Mouse (Mus musculus) lung, postnatal 0 days (tissue): Measurements from ENCODE around the gene Rnf26.

Experiments
- CTCF ChIP-seq: IDR thresholded peaks from 2 replicates; pipeline ENCODE4 v1.5.1; 2016; ENCODE audit warnings: antibody characterized with exemption, mild to moderate bottlenecking
- EP300 ChIP-seq: IDR thresholded peaks from 2 replicates; pipeline ENCODE4 v1.6.1; 2016; ENCODE audit warnings: antibody characterized with exemption, mild to moderate bottlenecking, control low read depth

- TF ChIP-seq CTCF (no peak), EP300 (no peak)
Measured at GRCm38 (mm10) chr9:44106182-44106581, 7.1 kb downstream of the Rnf26 start.
